Mouse (Mus musculus) spleen, adult 2 months (tissue): ENCODE measurements around the gene Ccr10.

ENCODE experiments used
- CTCF ChIP-seq: fragments of 200-500 bp; IDR thresholded peaks from 2 replicates; pipeline ENCODE4 v1.5.1; 2011; ENCODE audit warnings: mild to moderate bottlenecking, inconsistent platforms; ENCODE audit not compliant: insufficient read depth, insufficient read length, insufficient replicate concordance; ENCODE audit errors: extremely low read depth
- POLR2A ChIP-seq: fragments of 200-500 bp; IDR thresholded peaks from 2 replicates; pipeline ENCODE4 v1.6.1; 2011; ENCODE audit warnings: low read depth, low read length, inconsistent platforms

DNA sequence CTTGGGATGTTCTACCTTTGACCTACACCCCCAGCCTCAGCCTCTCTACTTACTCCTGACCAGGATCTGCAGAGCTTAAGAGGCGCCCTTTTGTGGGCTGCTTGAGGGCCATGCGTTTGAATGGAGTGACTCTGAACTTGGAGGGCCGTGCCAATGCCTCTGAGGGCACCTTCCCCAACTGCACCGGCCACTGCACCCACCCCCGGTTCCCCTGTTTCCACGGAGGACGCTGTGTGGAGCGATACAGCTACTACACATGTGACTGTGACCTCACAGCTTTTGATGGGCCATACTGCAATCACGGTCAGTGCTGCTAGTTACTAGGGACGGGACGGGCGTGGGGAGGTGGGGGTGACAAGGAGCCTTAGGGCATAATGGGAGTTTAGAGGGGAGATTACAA is 9.7 kb upstream of the Ccr10 start:
- TF ChIP-seq POLR2A (no peak), CTCF (no peak)
